Mouse (Mus musculus) CH12.LX (cell line): Measurements from ENCODE around the gene Plxnb2. TPM values are rescaled to one million over a fixed set of nuclear protein-coding genes. Genes with fewer than 3 reads are reported as not detected.

Source experiments
- DNase-seq: peaks from one replicate; pipeline ENCODE4 v3.0.0-alpha.2; 2013; ENCODE audit errors: extremely low read depth
- H3K27ac ChIP-seq: 2 replicates; pipeline ENCODE4 v1.5.1; 2012; ENCODE audit warnings: low read depth, mild to moderate bottlenecking, control low read depth, moderate library complexity; ENCODE audit not compliant: insufficient read depth
- H3K27me3 ChIP-seq: replicated peaks from 2 replicates; pipeline ENCODE3; 2012; ENCODE audit warnings: inconsistent platforms
- H3K36me3 ChIP-seq, 2 experiments: replicated peaks in 1 of 2; 2 replicates each; pipeline versions ENCODE3 to v1.6.1; 2012; ENCODE audit warnings: inconsistent platforms in 1 of 2, low read length in 1 of 2, mild to moderate bottlenecking in 1 of 2, mixed read lengths in 1 of 2, moderate library complexity in 1 of 2; ENCODE audit not compliant: control insufficient read depth in 1 of 2, insufficient read depth in 1 of 2
- H3K4me1 ChIP-seq, 2 experiments: 2 replicates each; pipeline ENCODE4 v1.6.1; 2012; ENCODE audit warnings: inconsistent platforms in 1 of 2, moderate library complexity in 1 of 2; ENCODE audit not compliant: insufficient read depth in 2 of 2, control insufficient read depth in 1 of 2
- H3K4me2 ChIP-seq: 2 replicates; pipeline ENCODE4 v1.6.1; 2012; ENCODE audit warnings: low read depth, mild to moderate bottlenecking, control low read depth; ENCODE audit not compliant: poor library complexity, insufficient read depth, severe bottlenecking
- H3K4me3 ChIP-seq, 3 experiments: fragments of 150-350 bp in 1 of 3; sonication (generic) in 1 of 3; replicated peaks in 1 of 3; 2 replicates each; pipeline versions ENCODE3 to v1.5.1; 2011 to 2012; ENCODE audit warnings: low read depth in 2 of 3, low read length in 2 of 3, mild to moderate bottlenecking in 2 of 3, moderate library complexity in 2 of 3, control low read depth in 1 of 3, improper control_type of control experiment in 1 of 3, inconsistent platforms in 1 of 3, mixed read lengths in 1 of 3; ENCODE audit not compliant: poor library complexity in 1 of 3
- H3K79me2 ChIP-seq: replicated peaks from 2 replicates; pipeline ENCODE4 v1.6.1; 2012; ENCODE audit warnings: mild to moderate bottlenecking, moderate library complexity; ENCODE audit not compliant: control insufficient read depth, poor library complexity, insufficient read depth, severe bottlenecking; ENCODE audit errors: extremely low read depth
- H3K9ac ChIP-seq: 2 replicates; pipeline ENCODE4 v1.6.1; 2012; ENCODE audit warnings: low read depth, mild to moderate bottlenecking, control low read depth, moderate library complexity; ENCODE audit not compliant: insufficient read depth
- H3K9me3 ChIP-seq: replicated peaks from 2 replicates; pipeline ENCODE3; 2012; ENCODE audit warnings: low read length, inconsistent platforms, mixed read lengths
- BHLHE40 ChIP-seq: IDR thresholded peaks from 2 replicates; pipeline ENCODE4 v1.6.1; 2011; ENCODE audit warnings: mild to moderate bottlenecking, low read depth, low read length, improper control_type of control experiment
- CHD1 ChIP-seq: IDR thresholded peaks from 2 replicates; pipeline ENCODE4 v1.6.1; 2012; ENCODE audit warnings: low read depth, low read length, improper control_type of control experiment, inconsistent platforms
- CHD2 ChIP-seq: IDR thresholded peaks from 2 replicates; pipeline ENCODE4 v1.6.1; 2011; ENCODE audit warnings: low read length, improper control_type of control experiment
- E2F4 ChIP-seq: IDR thresholded peaks from 2 replicates; pipeline ENCODE4 v1.6.1; 2011; ENCODE audit warnings: low read depth, low read length, improper control_type of control experiment; ENCODE audit not compliant: insufficient replicate concordance
- ELF1 ChIP-seq: IDR thresholded peaks from 2 replicates; pipeline ENCODE4 v1.6.1; 2014; ENCODE audit warnings: low read depth, mild to moderate bottlenecking, inconsistent platforms, low read length, improper control_type of control experiment
- HCFC1 ChIP-seq: IDR thresholded peaks from 2 replicates; pipeline ENCODE4 v1.6.1; 2012; ENCODE audit warnings: low read depth, mild to moderate bottlenecking, inconsistent platforms, low read length, improper control_type of control experiment
- IRF4 ChIP-seq: IDR thresholded peaks from 2 replicates; pipeline ENCODE4 v1.6.1; 2014; ENCODE audit warnings: low read depth, mild to moderate bottlenecking, inconsistent platforms, low read length, improper control_type of control experiment
- JUN ChIP-seq: IDR thresholded peaks from 2 replicates; pipeline ENCODE4 v1.6.1; 2011; ENCODE audit warnings: low read depth, mild to moderate bottlenecking, low read length, improper control_type of control experiment, moderate library complexity; ENCODE audit not compliant: insufficient read depth
- JUND ChIP-seq: conservative IDR thresholded peaks from 2 replicates; pipeline ENCODE4 v1.6.1; 2011; ENCODE audit warnings: low read depth, low read length, improper control_type of control experiment
- MAFK ChIP-seq: IDR thresholded peaks from 2 replicates; pipeline ENCODE4 v1.6.1; 2011; ENCODE audit warnings: low read length, improper control_type of control experiment; ENCODE audit not compliant: insufficient replicate concordance
- NRF1 ChIP-seq: IDR thresholded peaks from 2 replicates; pipeline ENCODE4 v1.6.1; 2014; ENCODE audit warnings: low read depth, mild to moderate bottlenecking, inconsistent platforms, low read length, improper control_type of control experiment, moderate library complexity
- POLR2AphosphoS2 ChIP-seq: IDR thresholded peaks from 2 replicates; pipeline ENCODE4 v1.6.1; 2011; ENCODE audit warnings: low read depth, low read length, improper control_type of control experiment
- RAD21 ChIP-seq: IDR thresholded peaks from 2 replicates; pipeline ENCODE4 v1.6.1; 2011; ENCODE audit warnings: low read depth, mild to moderate bottlenecking, low read length, improper control_type of control experiment, moderate library complexity
- RCOR1 ChIP-seq: conservative IDR thresholded peaks from 2 replicates; pipeline ENCODE4 v1.6.1; 2012; ENCODE audit warnings: low read depth, mild to moderate bottlenecking, inconsistent platforms, low read length, improper control_type of control experiment
- SIN3A ChIP-seq: IDR thresholded peaks from 2 replicates; pipeline ENCODE4 v1.6.1; 2012; ENCODE audit warnings: low read length, improper control_type of control experiment, inconsistent platforms
- SMC3 ChIP-seq: IDR thresholded peaks from 2 replicates; pipeline ENCODE4 v1.6.1; 2011; ENCODE audit warnings: low read depth, low read length, improper control_type of control experiment
- TBP ChIP-seq: conservative IDR thresholded peaks from 2 replicates; pipeline ENCODE4 v1.6.1; 2011; ENCODE audit warnings: low read depth, low read length, improper control_type of control experiment
- TCF12 ChIP-seq: IDR thresholded peaks from 2 replicates; pipeline ENCODE4 v1.6.1; 2014; ENCODE audit warnings: low read depth, mild to moderate bottlenecking, inconsistent platforms, low read length, improper control_type of control experiment
- UBTF ChIP-seq: IDR thresholded peaks from 2 replicates; pipeline ENCODE4 v1.6.1; 2012; ENCODE audit warnings: low read depth, mild to moderate bottlenecking, inconsistent platforms, low read length, improper control_type of control experiment, moderate library complexity
- USF1 ChIP-seq: IDR thresholded peaks from 2 replicates; pipeline ENCODE4 v1.6.1; 2014; ENCODE audit warnings: low read depth, mild to moderate bottlenecking, inconsistent platforms, low read length, improper control_type of control experiment
- USF2 ChIP-seq: conservative IDR thresholded peaks from 2 replicates; pipeline ENCODE4 v1.6.1; 2011; ENCODE audit warnings: low read depth, low read length, improper control_type of control experiment
- ZKSCAN1 ChIP-seq: IDR thresholded peaks from 2 replicates; pipeline ENCODE4 v1.6.1; 2012; ENCODE audit warnings: low read depth, inconsistent platforms, low read length, improper control_type of control experiment, borderline replicate concordance
- ZMIZ1 ChIP-seq: IDR thresholded peaks from 2 replicates; pipeline ENCODE4 v1.6.1; 2012; ENCODE audit warnings: low read depth, mild to moderate bottlenecking, inconsistent platforms, low read length, improper control_type of control experiment
- dilution Hi-C: fragments of 300-500 bp; cut with MboI; formaldehyde crosslinking; loops from 2 replicates; pipeline ENCODE4 v1.14.3; 2020; ENCODE audit warnings: low sequenced_read_pairs; ENCODE audit not compliant: extremely low pct_unique_long_range_greater_than_20kb, extremely low pct_ligation_motif_present
- in situ Hi-C: fragments of 300-500 bp; cut with MboI; formaldehyde crosslinking; loops from 3 replicates; pipeline ENCODE4 v1.14.3; 2019; ENCODE audit warnings: low sequenced_read_pairs, low pct_ligation_motif_present, low pct_unique_long_range_greater_than_20kb, mixed read lengths
- polyA plus RNA-seq: library from polyadenylated mRNA; unstranded; fragments of >175 nt; gene quantifications from 2 replicates; pipeline ENCODE4 v1.2.1, GENCODE M21; 2012; ENCODE audit warnings: low read depth; ENCODE audit not compliant: insufficient read length
- total RNA-seq, 2 experiments: library from RNA; depleted of rRNA; stranded (reverse); fragments of 300-350 nt in 1 of 2; fragments of >200 nt in 1 of 2; gene quantifications; 2 replicates each; pipeline ENCODE4 v1.2.3; 2012 to 2014

Gene Plxnb2
- total and polyA plus RNA-seq, 3 experiments, result 2.9 to 51.5 (median 4.5) TPM

- DNase-seq, result no peak
- no peak for TF ChIP-seq RAD21
- no peak for TF ChIP-seq HCFC1
- TF ChIP-seq SMC3, result no peak
- TF ChIP-seq POLR2AphosphoS2, result no peak
- no peak for TF ChIP-seq USF1
- no peak for TF ChIP-seq MAFK
- no peak for TF ChIP-seq RCOR1
- TF ChIP-seq JUN, result no peak
- TF ChIP-seq SIN3A, result no peak
- TF ChIP-seq BHLHE40, result no peak
- no peak for TF ChIP-seq ZMIZ1
- no peak for TF ChIP-seq CHD1
- no peak for TF ChIP-seq NRF1
- no peak for TF ChIP-seq USF2
- TF ChIP-seq, all 38 proteins: peak for 0
- H3K27me3 ChIP-seq, result no peaks in the 10 kb centered on the region
- dilution Hi-C loops, result no loop called here
- peaks cover 9 to 36% of the 10 kb centered on the region in 2 experiments; a peak in 3 of 4 replicates for H3K4me1 ChIP-seq
- no peak overlapping the region for H3K27ac ChIP-seq
- H3K4me3 ChIP-seq, result no peak overlapping the region
- no peak overlapping the region for H3K4me2 ChIP-seq
- in situ Hi-C loops, result loop anchor here (25.0 kb wide), 1 partner anchor 251 kb away; the partner anchor contains the start of gene Ttll8
- H3K9ac ChIP-seq, result no peak overlapping the region
- H3K36me3 ChIP-seq, result peaks cover 0 to 16% of the 10 kb centered on the region in 2 experiments
- H3K79me2 ChIP-seq, result peaks cover 13% of the 10 kb centered on the region
- peaks cover 4% of the 10 kb centered on the region for H3K9me3 ChIP-seq
These were observed 32.9 kb upstream of the Plxnb2 start for GRCm38 (mm10) chr15:89213517-89213916.

DNA sequence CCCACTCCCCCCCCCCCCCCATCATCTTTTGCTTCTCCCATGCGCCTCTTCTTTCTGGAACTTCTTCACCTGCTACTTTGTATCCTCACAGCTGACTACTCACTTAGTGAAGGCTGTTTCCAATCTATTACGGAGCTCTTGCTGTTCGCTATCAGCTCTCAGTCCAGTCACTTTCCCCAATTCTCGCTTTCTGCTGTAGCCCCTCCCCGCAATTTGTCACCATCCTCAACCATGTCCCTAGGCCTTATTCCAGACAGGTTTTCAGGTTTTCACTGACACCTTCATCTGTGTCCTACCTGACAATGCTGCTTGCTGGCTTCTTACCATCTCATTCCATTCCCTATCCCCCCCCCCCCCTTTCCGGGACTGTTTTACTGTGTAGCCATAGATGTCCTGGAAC lies 31.9 kb upstream of the Plxnb2 start:
- Histone ChIP-seq H3K36me3 (peaks cover 0 to 16% of the 10 kb centered on the region in 2 experiments), H3K79me2 (peaks cover 13% of the 10 kb centered on the region), H3K4me3 (peak overlapping the region in 1 of 3 experiments; percentile 91), H3K9ac (peak overlapping the region; percentile 98; the same call in 1 of the 2 replicates), H3K27ac (no peak overlapping the region), H3K9me3 (peaks cover 4% of the 10 kb centered on the region), H3K4me2 (peak overlapping the region; percentile 48), H3K4me1 (peaks cover 9 to 36% of the 10 kb centered on the region in 2 experiments; a peak in 3 of 4 replicates), H3K27me3 (peaks cover 2% of the 10 kb centered on the region)
- no peak for DNase-seq
- dilution Hi-C loops, result no loop called here
- TF ChIP-seq ZKSCAN1 (no peak), ZMIZ1 (no peak), E2F4 (no peak), USF2 (no peak), CHD1 (no peak), TBP (no peak), UBTF (no peak), TCF12 (no peak), JUND (no peak), IRF4 (no peak), ELF1 (no peak), CHD2 (no peak)
- in situ Hi-C loops, result loop anchor here (25.0 kb wide), 1 partner anchor 250 kb away; the partner anchor contains the start of gene Ttll8
